10 mouse cellular contexts compared by ENCODE assay signal in the genomic region with DNA sequence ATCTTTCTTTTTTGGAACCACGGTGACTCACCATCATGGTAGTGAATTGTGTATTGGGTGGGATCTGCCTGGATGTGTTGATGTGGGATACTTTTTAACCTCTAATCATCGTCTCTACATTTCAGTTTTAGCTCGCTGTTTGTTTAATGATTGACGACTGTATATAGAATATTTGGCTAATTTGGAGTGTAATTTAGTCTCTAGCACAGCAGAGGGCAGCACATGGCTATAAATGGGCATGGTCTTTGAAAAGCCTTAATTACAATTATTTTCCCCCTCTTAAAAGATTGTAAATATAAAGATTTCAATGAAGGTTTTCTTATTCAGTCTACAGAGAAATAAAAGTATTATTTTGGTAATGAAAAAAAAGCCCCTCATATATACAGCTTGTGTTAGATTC. TPM values are rescaled to one million over a fixed set of nuclear protein-coding genes. Genes with fewer than 3 reads are reported as not detected.
DNase-seq lines count a peak whose midpoint lies in the region; ATAC-seq and TF ChIP-seq lines count a peak whose summit lies in the region.
"Had no signal": no experiment of that assay in that cellular context is flagged by ENCODE, and none has a peak within 500 bp of the region (broad histone marks: within the 10 kb centered on the region; RNA-seq: fewer than 3 reads in every experiment).

No protein-coding gene starts in this region.

- no peaks in the 10 kb centered on the region for H3K9me3 ChIP-seq in hindbrain, embryonic 11.5 days (ENCODE audit: control insufficient read depth, low read length)
- no peaks in the 10 kb centered on the region for H3K9me3 ChIP-seq in hindbrain, embryonic 13.5 days
- no peaks in the 10 kb centered on the region for H3K9me3 ChIP-seq in stomach, postnatal 0 days (ENCODE audit: control insufficient read depth, low read length)
- H3K9me3 ChIP-seq: neural tube, embryonic 13.5 days had no signal

- H3K27ac ChIP-seq in hindbrain, embryonic 11.5 days (ENCODE audit: low read depth, low read length): no peak overlapping the region
- no peak overlapping the region for H3K27ac ChIP-seq in hindbrain, embryonic 13.5 days
- no peak overlapping the region for H3K27ac ChIP-seq in thymus, adult 2 months (ENCODE audit: control insufficient read depth, insufficient read depth, low read length)
- no peak overlapping the region for H3K27ac ChIP-seq in stomach, postnatal 0 days (replicated peaks)
- H3K27ac ChIP-seq: neural tube, embryonic 13.5 days had no signal

- H3K27me3 ChIP-seq in hindbrain, embryonic 11.5 days (ENCODE audit: control insufficient read depth, insufficient read depth, low read length): no peaks in the 10 kb centered on the region
- no peaks in the 10 kb centered on the region for H3K27me3 ChIP-seq in hindbrain, embryonic 13.5 days
- H3K27me3 ChIP-seq in thymus, adult 2 months (ENCODE audit: control insufficient read depth, insufficient read depth, low read length): no peaks in the 10 kb centered on the region
- H3K27me3 ChIP-seq in stomach, postnatal 0 days (ENCODE audit: control insufficient read depth, insufficient read depth, low read length): no peaks in the 10 kb centered on the region
- H3K27me3 ChIP-seq: neural tube, embryonic 13.5 days had no signal

- peak; percentile 67 for DNase-seq in CD4-positive, CD25-positive, alpha-beta regulatory T cell, adult 2 months (ENCODE audit: low read depth, low spot score)
- DNase-seq in hindbrain, embryonic 11.5 days (ENCODE audit: low spot score): peak; percentile 15
- peak; percentile 28 for DNase-seq in thymus, adult 2 months
- no peak for DNase-seq in thymus, postnatal 36 days
- no peak for DNase-seq in stomach, postnatal 0 days (ENCODE audit: low spot score)
- DNase-seq in gastrocnemius, postnatal 25 days: no peak

- H3K4me3 ChIP-seq in hindbrain, embryonic 11.5 days (ENCODE audit: low read depth, low read length): no peak overlapping the region
- no peak overlapping the region for H3K4me3 ChIP-seq in hindbrain, embryonic 13.5 days
- no peak overlapping the region for H3K4me3 ChIP-seq in thymus, adult 2 months (ENCODE audit: control insufficient read depth, insufficient read depth, low read length)
- H3K4me3 ChIP-seq in stomach, postnatal 0 days (ENCODE audit: low read depth, low read length): no peak overlapping the region
- H3K4me3 ChIP-seq: neural tube, embryonic 13.5 days had no signal

- TF ChIP-seq CTCF in thymus, adult 2 months (IDR thresholded peaks at IDR 0.05; ENCODE audit: borderline replicate concordance, control insufficient read depth, extremely low read depth, insufficient read depth, low read length, poor library complexity): no peak
- peak; percentile 74 for TF ChIP-seq CTCF in stomach, postnatal 0 days (IDR thresholded peaks at IDR 0.05; ENCODE audit: low read depth)

- no peaks in the 10 kb centered on the region for H3K36me3 ChIP-seq in hindbrain, embryonic 11.5 days (ENCODE audit: control insufficient read depth, insufficient read depth, low read length)
- no peaks in the 10 kb centered on the region for H3K36me3 ChIP-seq in hindbrain, embryonic 13.5 days
- H3K36me3 ChIP-seq in thymus, adult 2 months (ENCODE audit: control insufficient read depth, insufficient read depth, low read length): no peaks in the 10 kb centered on the region
- no peaks in the 10 kb centered on the region for H3K36me3 ChIP-seq in stomach, postnatal 0 days (ENCODE audit: control insufficient read depth, insufficient read depth, low read length)
- H3K36me3 ChIP-seq: neural tube, embryonic 13.5 days had no signal

- TF ChIP-seq EP300 in stomach, postnatal 0 days (optimal IDR thresholded peaks at IDR 0.05): no peak

- H3K4me2 ChIP-seq in hindbrain, embryonic 11.5 days (replicated peaks; ENCODE audit: low read depth, low read length): no peak overlapping the region
- H3K4me2 ChIP-seq in hindbrain, embryonic 13.5 days: no peak overlapping the region
- H3K4me2 ChIP-seq in stomach, postnatal 0 days (replicated peaks; ENCODE audit: low read depth): no peak overlapping the region
- H3K4me2 ChIP-seq: neural tube, embryonic 13.5 days had no signal

- H3K9ac ChIP-seq in hindbrain, embryonic 11.5 days (ENCODE audit: low read depth, low read length): no peak overlapping the region
- no peak overlapping the region for H3K9ac ChIP-seq in hindbrain, embryonic 13.5 days
- H3K9ac ChIP-seq in stomach, postnatal 0 days (ENCODE audit: low read length): no peak overlapping the region
- H3K9ac ChIP-seq: neural tube, embryonic 13.5 days had no signal

- H3K4me1 ChIP-seq in hindbrain, embryonic 11.5 days (replicated peaks; ENCODE audit: control insufficient read depth, insufficient read depth, low read length): no peaks in the 10 kb centered on the region
- 0 out of 2 replicates have a peak, but pooled peaks cover 6% of the 10 kb centered on the region for H3K4me1 ChIP-seq in hindbrain, embryonic 13.5 days (replicated peaks)
- peaks cover 17% of the 10 kb centered on the region for H3K4me1 ChIP-seq in thymus, adult 2 months (replicated peaks; ENCODE audit: control insufficient read depth, insufficient read depth, low read length)
- no peaks in the 10 kb centered on the region for H3K4me1 ChIP-seq in stomach, postnatal 0 days (replicated peaks; ENCODE audit: control insufficient read depth, insufficient read depth)
- H3K4me1 ChIP-seq: neural tube, embryonic 13.5 days had no signal

- ATAC-seq in CD4-positive, CD25-positive, alpha-beta regulatory T cell, adult 4 months: no peak
- ATAC-seq in hindbrain, embryonic 11.5 days (ENCODE audit: low FRiP score): no peak
- ATAC-seq in hindbrain, embryonic 13.5 days (ENCODE audit: low FRiP score): no peak
- no peak for ATAC-seq in stomach, postnatal 0 days (ENCODE audit: low FRiP score, low TSS enrichment)

- 66% methylated on average over 4 of the region's 4 CpGs for WGBS in hindbrain, embryonic 11.5 days
- WGBS in hindbrain, embryonic 13.5 days: 60% methylated on average over 4 of the region's 4 CpGs
- 33% methylated on average over 4 of the region's 4 CpGs for WGBS in thymus, adult 2 months
- 31% methylated on average over 4 of the region's 4 CpGs for WGBS in stomach, postnatal 0 days

- TF ChIP-seq POLR2A in thymus, adult 2 months (IDR thresholded peaks at IDR 0.05; ENCODE audit: control insufficient read depth, extremely low read depth, insufficient read depth, low read length, poor library complexity): no peak

RNA-seq across cellular contexts. Expression of gene Gpr171, which starts 24.3 kb away (rescaled TPM):
- polyA plus RNA-seq in CD4-positive, CD25-positive, alpha-beta regulatory T cell, adult 4 months (2017; shearing (Covaris generic)): 10 to 100 TPM; 37.2 to 38.7 TPM
- polyA plus RNA-seq in hindbrain, embryonic 11.5 days (2014; fragmentation: Nextera tagmentation; extraction: Ambion mirVana): 1.1 and 1.4 TPM in 2 replicates
- 0.92 and 1.4 TPM in 2 replicates for polyA plus RNA-seq in hindbrain, embryonic 13.5 days (2015; fragmentation: Nextera tagmentation; extraction: Ambion mirVana)
- polyA plus RNA-seq in thymus, adult 2 months (2012; rRNA removed): 14.3 and 15.0 TPM in 2 replicates
- 0.19 and 0.33 TPM in 2 replicates for polyA plus RNA-seq in stomach, postnatal 0 days (2015; fragmentation: Nextera tagmentation; extraction: Ambion mirVana)
- not detected for total RNA-seq in gastrocnemius, postnatal 25 days (2021)
- polyA plus RNA-seq: frontal cortex, adult 2 months had no signal

Comparison
In these comparisons a context has a peak if more than half of its experiments do, and no peak if none do; other contexts are left out.
1. DNase-seq: peak in CD4-positive, CD25-positive, alpha-beta regulatory T cell, adult 2 months (single experiment), hindbrain, embryonic 11.5 days (single experiment) and thymus, adult 2 months (single experiment); none in thymus, postnatal 36 days (0 of 2), stomach, postnatal 0 days (single experiment) and gastrocnemius, postnatal 25 days (single experiment).